Mouse (Mus musculus) CH12.LX (cell line): ENCODE measurements around the gene Ptprd. TPM values are rescaled to one million over a fixed set of nuclear protein-coding genes. Genes with fewer than 3 reads are reported as not detected.

Experiments used
- DNase-seq: peaks from one replicate; pipeline ENCODE4 v3.0.0-alpha.2; 2013; ENCODE audit errors: extremely low read depth
- H3K27ac ChIP-seq: 2 replicates; pipeline ENCODE4 v1.5.1; 2012; ENCODE audit warnings: low read depth, mild to moderate bottlenecking, control low read depth, moderate library complexity; ENCODE audit not compliant: insufficient read depth
- H3K27me3 ChIP-seq: replicated peaks from 2 replicates; pipeline ENCODE3; 2012; ENCODE audit warnings: inconsistent platforms
- H3K36me3 ChIP-seq, 2 experiments: replicated peaks in 1 of 2; 2 replicates each; pipeline versions ENCODE3 to v1.6.1; 2012; ENCODE audit warnings: inconsistent platforms in 1 of 2, low read length in 1 of 2, mild to moderate bottlenecking in 1 of 2, mixed read lengths in 1 of 2, moderate library complexity in 1 of 2; ENCODE audit not compliant: control insufficient read depth in 1 of 2, insufficient read depth in 1 of 2
- H3K4me1 ChIP-seq, 2 experiments: 2 replicates each; pipeline ENCODE4 v1.6.1; 2012; ENCODE audit warnings: inconsistent platforms in 1 of 2, moderate library complexity in 1 of 2; ENCODE audit not compliant: insufficient read depth in 2 of 2, control insufficient read depth in 1 of 2
- H3K4me2 ChIP-seq: 2 replicates; pipeline ENCODE4 v1.6.1; 2012; ENCODE audit warnings: low read depth, mild to moderate bottlenecking, control low read depth; ENCODE audit not compliant: poor library complexity, insufficient read depth, severe bottlenecking
- H3K4me3 ChIP-seq, 3 experiments: fragments of 150-350 bp in 1 of 3; sonication (generic) in 1 of 3; replicated peaks in 1 of 3; 2 replicates each; pipeline versions ENCODE3 to v1.5.1; 2011 to 2012; ENCODE audit warnings: low read depth in 2 of 3, low read length in 2 of 3, mild to moderate bottlenecking in 2 of 3, moderate library complexity in 2 of 3, control low read depth in 1 of 3, improper control_type of control experiment in 1 of 3, inconsistent platforms in 1 of 3, mixed read lengths in 1 of 3; ENCODE audit not compliant: poor library complexity in 1 of 3
- H3K79me2 ChIP-seq: replicated peaks from 2 replicates; pipeline ENCODE4 v1.6.1; 2012; ENCODE audit warnings: mild to moderate bottlenecking, moderate library complexity; ENCODE audit not compliant: control insufficient read depth, poor library complexity, insufficient read depth, severe bottlenecking; ENCODE audit errors: extremely low read depth
- H3K9ac ChIP-seq: 2 replicates; pipeline ENCODE4 v1.6.1; 2012; ENCODE audit warnings: low read depth, mild to moderate bottlenecking, control low read depth, moderate library complexity; ENCODE audit not compliant: insufficient read depth
- H3K9me3 ChIP-seq: replicated peaks from 2 replicates; pipeline ENCODE3; 2012; ENCODE audit warnings: low read length, inconsistent platforms, mixed read lengths
- BHLHE40 ChIP-seq: IDR thresholded peaks from 2 replicates; pipeline ENCODE4 v1.6.1; 2011; ENCODE audit warnings: mild to moderate bottlenecking, low read depth, low read length, improper control_type of control experiment
- CHD1 ChIP-seq: IDR thresholded peaks from 2 replicates; pipeline ENCODE4 v1.6.1; 2012; ENCODE audit warnings: low read depth, low read length, improper control_type of control experiment, inconsistent platforms
- CHD2 ChIP-seq: IDR thresholded peaks from 2 replicates; pipeline ENCODE4 v1.6.1; 2011; ENCODE audit warnings: low read length, improper control_type of control experiment
- CTCF ChIP-seq, 2 experiments: IDR thresholded peaks in 1 of 2; conservative IDR thresholded peaks in 1 of 2; 2 replicates each; pipeline ENCODE4 v1.5.1; 2011 to 2012; ENCODE audit warnings: low read depth in 2 of 2, low read length in 2 of 2, improper control_type of control experiment in 1 of 2, inconsistent platforms in 1 of 2, mild to moderate bottlenecking in 1 of 2, moderate library complexity in 1 of 2
- EP300 ChIP-seq: IDR thresholded peaks from 2 replicates; pipeline ENCODE4 v1.6.1; 2011; ENCODE audit warnings: low read length, improper control_type of control experiment
- ETS1 ChIP-seq: conservative IDR thresholded peaks from 2 replicates; pipeline ENCODE4 v1.6.1; 2012; ENCODE audit warnings: low read depth, mild to moderate bottlenecking, inconsistent platforms, low read length, improper control_type of control experiment, moderate library complexity
- GABPA ChIP-seq: IDR thresholded peaks from 2 replicates; pipeline ENCODE4 v1.6.1; 2012; ENCODE audit warnings: low read depth, low read length, improper control_type of control experiment, inconsistent platforms; ENCODE audit not compliant: insufficient replicate concordance
- HCFC1 ChIP-seq: IDR thresholded peaks from 2 replicates; pipeline ENCODE4 v1.6.1; 2012; ENCODE audit warnings: low read depth, mild to moderate bottlenecking, inconsistent platforms, low read length, improper control_type of control experiment
- IRF4 ChIP-seq: IDR thresholded peaks from 2 replicates; pipeline ENCODE4 v1.6.1; 2014; ENCODE audit warnings: low read depth, mild to moderate bottlenecking, inconsistent platforms, low read length, improper control_type of control experiment
- JUN ChIP-seq: IDR thresholded peaks from 2 replicates; pipeline ENCODE4 v1.6.1; 2011; ENCODE audit warnings: low read depth, mild to moderate bottlenecking, low read length, improper control_type of control experiment, moderate library complexity; ENCODE audit not compliant: insufficient read depth
- KAT2A ChIP-seq: IDR thresholded peaks from 2 replicates; pipeline ENCODE4 v1.6.1; 2012; ENCODE audit warnings: low read length, improper control_type of control experiment, inconsistent platforms; ENCODE audit not compliant: insufficient replicate concordance
- MAFK ChIP-seq: IDR thresholded peaks from 2 replicates; pipeline ENCODE4 v1.6.1; 2011; ENCODE audit warnings: low read length, improper control_type of control experiment; ENCODE audit not compliant: insufficient replicate concordance
- MEF2A ChIP-seq: IDR thresholded peaks from 2 replicates; pipeline ENCODE4 v1.6.1; 2014; ENCODE audit warnings: low read depth, mild to moderate bottlenecking, inconsistent platforms, low read length, improper control_type of control experiment, borderline replicate concordance
- MYC ChIP-seq: IDR thresholded peaks from 2 replicates; pipeline ENCODE4 v1.6.1; 2011; ENCODE audit warnings: low read depth, mild to moderate bottlenecking, improper control_type of control experiment, low read length
- NELFE ChIP-seq: IDR thresholded peaks from 2 replicates; pipeline ENCODE4 v1.6.1; 2011; ENCODE audit warnings: low read depth, low read length, improper control_type of control experiment
- NRF1 ChIP-seq: IDR thresholded peaks from 2 replicates; pipeline ENCODE4 v1.6.1; 2014; ENCODE audit warnings: low read depth, mild to moderate bottlenecking, inconsistent platforms, low read length, improper control_type of control experiment, moderate library complexity
- PAX5 ChIP-seq: IDR thresholded peaks from 2 replicates; pipeline ENCODE4 v1.6.1; 2012; ENCODE audit warnings: low read length, inconsistent platforms, mixed read lengths
- POLR2A ChIP-seq: IDR thresholded peaks from 2 replicates; pipeline ENCODE4 v1.6.1; 2011; ENCODE audit warnings: low read depth, mild to moderate bottlenecking, improper control_type of control experiment, low read length
- SIN3A ChIP-seq: IDR thresholded peaks from 2 replicates; pipeline ENCODE4 v1.6.1; 2012; ENCODE audit warnings: low read length, improper control_type of control experiment, inconsistent platforms
- SMC3 ChIP-seq: IDR thresholded peaks from 2 replicates; pipeline ENCODE4 v1.6.1; 2011; ENCODE audit warnings: low read depth, low read length, improper control_type of control experiment
- TCF12 ChIP-seq: IDR thresholded peaks from 2 replicates; pipeline ENCODE4 v1.6.1; 2014; ENCODE audit warnings: low read depth, mild to moderate bottlenecking, inconsistent platforms, low read length, improper control_type of control experiment
- UBTF ChIP-seq: IDR thresholded peaks from 2 replicates; pipeline ENCODE4 v1.6.1; 2012; ENCODE audit warnings: low read depth, mild to moderate bottlenecking, inconsistent platforms, low read length, improper control_type of control experiment, moderate library complexity
- USF1 ChIP-seq: IDR thresholded peaks from 2 replicates; pipeline ENCODE4 v1.6.1; 2014; ENCODE audit warnings: low read depth, mild to moderate bottlenecking, inconsistent platforms, low read length, improper control_type of control experiment
- USF2 ChIP-seq: conservative IDR thresholded peaks from 2 replicates; pipeline ENCODE4 v1.6.1; 2011; ENCODE audit warnings: low read depth, low read length, improper control_type of control experiment
- ZC3H11A ChIP-seq: IDR thresholded peaks from 2 replicates; pipeline ENCODE4 v1.6.1; 2012; ENCODE audit warnings: low read depth, mild to moderate bottlenecking, inconsistent platforms, low read length, improper control_type of control experiment
- ZKSCAN1 ChIP-seq: IDR thresholded peaks from 2 replicates; pipeline ENCODE4 v1.6.1; 2012; ENCODE audit warnings: low read depth, inconsistent platforms, low read length, improper control_type of control experiment, borderline replicate concordance
- ZMIZ1 ChIP-seq: IDR thresholded peaks from 2 replicates; pipeline ENCODE4 v1.6.1; 2012; ENCODE audit warnings: low read depth, mild to moderate bottlenecking, inconsistent platforms, low read length, improper control_type of control experiment
- ZNF384 ChIP-seq: IDR thresholded peaks from 2 replicates; pipeline ENCODE4 v1.6.1; 2012; ENCODE audit warnings: low read depth, low read length, improper control_type of control experiment, inconsistent platforms
- dilution Hi-C: fragments of 300-500 bp; cut with MboI; formaldehyde crosslinking; loops from 2 replicates; pipeline ENCODE4 v1.14.3; 2020; ENCODE audit warnings: low sequenced_read_pairs; ENCODE audit not compliant: extremely low pct_unique_long_range_greater_than_20kb, extremely low pct_ligation_motif_present
- in situ Hi-C: fragments of 300-500 bp; cut with MboI; formaldehyde crosslinking; loops from 3 replicates; pipeline ENCODE4 v1.14.3; 2019; ENCODE audit warnings: low sequenced_read_pairs, low pct_ligation_motif_present, low pct_unique_long_range_greater_than_20kb, mixed read lengths
- polyA plus RNA-seq: library from polyadenylated mRNA; unstranded; fragments of >175 nt; gene quantifications from 2 replicates; pipeline ENCODE4 v1.2.1, GENCODE M21; 2012; ENCODE audit warnings: low read depth; ENCODE audit not compliant: insufficient read length
- total RNA-seq, 2 experiments: library from RNA; depleted of rRNA; stranded (reverse); fragments of 300-350 nt in 1 of 2; fragments of >200 nt in 1 of 2; gene quantifications; 2 replicates each; pipeline ENCODE4 v1.2.3; 2012 to 2014

Ptprd gene
- total and polyA plus RNA-seq, 3 experiments: not detected

- Histone ChIP-seq H3K27ac (no peak overlapping the region), H3K9ac (no peak overlapping the region), H3K36me3 (no peaks in the 10 kb centered on the region), H3K4me1 (no peaks in the 10 kb centered on the region), H3K9me3 (peaks cover 46% of the 10 kb centered on the region), H3K4me3 (no peak overlapping the region), H3K79me2 (no peaks in the 10 kb centered on the region), H3K27me3 (no peaks in the 10 kb centered on the region), H3K4me2 (no peak overlapping the region)
- TF ChIP-seq MYC: no peak
- TF ChIP-seq SMC3: no peak
- TF ChIP-seq CTCF (conservative IDR thresholded peaks at IDR 0.05 in 1 of 2, IDR thresholded peaks at IDR 0.05 in 1 of 2; ENCODE audit: low read depth in 2 of 2, low read length in 2 of 2): no peak
- TF ChIP-seq SIN3A: no peak
- TF ChIP-seq POLR2A: no peak
- TF ChIP-seq USF2: no peak
- TF ChIP-seq TCF12: no peak
- no peak for TF ChIP-seq USF1
- no peak for TF ChIP-seq CHD2
- TF ChIP-seq BHLHE40: no peak
- no peak for TF ChIP-seq IRF4
- TF ChIP-seq NELFE: no peak
- TF ChIP-seq GABPA: no peak
- TF ChIP-seq MEF2A: no peak
- no peak for TF ChIP-seq EP300
- TF ChIP-seq MAFK: no peak
- no peak for TF ChIP-seq ETS1
- TF ChIP-seq ZNF384: no peak
- no peak for TF ChIP-seq KAT2A
- TF ChIP-seq JUN: no peak
- DNase-seq: no peak
- dilution Hi-C loops: no loop called here
- in situ Hi-C loops: no loop called here
Measured at GRCm38 (mm10) chr4:76297375-76297774, 1914.4 kb downstream of the Ptprd start.

- peaks cover 39% of the 10 kb centered on the region for H3K9me3 ChIP-seq
- in situ Hi-C loops: no loop called here
- no peak overlapping the region for H3K4me3 ChIP-seq
- H3K4me2 ChIP-seq: no peak overlapping the region
- no peak for TF ChIP-seq USF1
- no peak for TF ChIP-seq NRF1
- no peak for TF ChIP-seq NELFE
- TF ChIP-seq UBTF: no peak
- no peak for TF ChIP-seq CHD1
- TF ChIP-seq PAX5: no peak
- no peak for TF ChIP-seq ZMIZ1
- no peak for TF ChIP-seq BHLHE40
- no peak for TF ChIP-seq ETS1
- TF ChIP-seq TCF12: no peak
- no peak for TF ChIP-seq ZC3H11A
- no peak for TF ChIP-seq SMC3
- TF ChIP-seq HCFC1: no peak
- no peak for TF ChIP-seq ZKSCAN1
- H3K9ac ChIP-seq: no peak overlapping the region
- no peaks in the 10 kb centered on the region for H3K4me1 ChIP-seq
- dilution Hi-C loops: no loop called here
- DNase-seq: no peak
- no peaks in the 10 kb centered on the region for H3K36me3 ChIP-seq
- H3K27ac ChIP-seq: no peak overlapping the region
- H3K79me2 ChIP-seq: no peaks in the 10 kb centered on the region
- H3K27me3 ChIP-seq: no peaks in the 10 kb centered on the region
Measured at GRCm38 (mm10) chr4:76292733-76293357, 1918.9 kb downstream of the Ptprd start.
